In genomic region chr14:96668635-96669034, GRCm38 (mm10) we compare ENCODE assay signal across 19 mouse cellular contexts.
"Had no signal": no experiment of that assay in that cellular context is flagged by ENCODE, and none has a peak within 500 bp of the region (broad histone marks: within the 10 kb centered on the region; RNA-seq: fewer than 3 reads in every experiment).

No protein-coding gene starts in this region.

- H3K9me3 ChIP-seq: midbrain, embryonic 10.5 days; midbrain, embryonic 12.5 days; neural tube, embryonic 13.5 days; neural tube, embryonic 15.5 days; stomach, embryonic 15.5 days had no signal

- ATAC-seq: midbrain, embryonic 16.5 days had no signal

- H3K4me2 ChIP-seq: lung, embryonic 14.5 days; midbrain, embryonic 12.5 days; neural tube, embryonic 13.5 days; neural tube, embryonic 15.5 days; stomach, embryonic 15.5 days had no signal

- H3K4me3 ChIP-seq: midbrain, embryonic 10.5 days; midbrain, embryonic 12.5 days; myocyte; neural tube, embryonic 13.5 days; neural tube, embryonic 15.5 days; stomach, embryonic 15.5 days had no signal

- H3K27me3 ChIP-seq: midbrain, embryonic 12.5 days; neural tube, embryonic 13.5 days; neural tube, embryonic 15.5 days; stomach, embryonic 15.5 days had no signal

- DNase-seq: lung, adult 18-20 months; lung, embryonic 14.5 days; lung, postnatal 10 days; lung, postnatal 4 days; midbrain, embryonic 14.5 days; retina, postnatal 1 day; right cerebral cortex, adult 18-20 months; right cerebral cortex, postnatal 14 days; thymus, adult 2 months; thymus, postnatal 25 days; thymus, postnatal 4 days had no signal

- H3K27ac ChIP-seq: midbrain, embryonic 10.5 days; midbrain, embryonic 12.5 days; neural tube, embryonic 13.5 days; neural tube, embryonic 15.5 days; stomach, embryonic 15.5 days; stomach, postnatal 0 days had no signal

- H3K36me3 ChIP-seq: midbrain, embryonic 10.5 days; midbrain, embryonic 12.5 days; neural tube, embryonic 13.5 days; neural tube, embryonic 15.5 days; stomach, embryonic 15.5 days had no signal

- H3K4me1 ChIP-seq: midbrain, embryonic 10.5 days; midbrain, embryonic 12.5 days; neural tube, embryonic 13.5 days; neural tube, embryonic 15.5 days; stomach, embryonic 15.5 days had no signal

- H3K9ac ChIP-seq: lung, embryonic 14.5 days; midbrain, embryonic 12.5 days; neural tube, embryonic 13.5 days; neural tube, embryonic 15.5 days; stomach, embryonic 15.5 days had no signal
